Mouse (Mus musculus) frontal cortex, postnatal 14 days (tissue): Measurements from ENCODE around the gene Zdhhc24.
"Not testable (repeated sequence)": the region's sequence is repeated elsewhere in the genome, so short reads cannot be mapped to it uniquely, and the experiment has no call there.

Experiments
- DNase-seq, 2 experiments: peaks; one replicate each; pipeline ENCODE4 v3.0.0; 2022; ENCODE audit warnings: low spot score in 2 of 2

The Zdhhc24 gene

GRCm38 (mm10) chr19:4878405-4879323 lies at the start of gene Zdhhc24:
Zdhhc24 (plus strand) TSS chr19:4878668.
- DNase-seq, result peak; percentile 94

DNA sequence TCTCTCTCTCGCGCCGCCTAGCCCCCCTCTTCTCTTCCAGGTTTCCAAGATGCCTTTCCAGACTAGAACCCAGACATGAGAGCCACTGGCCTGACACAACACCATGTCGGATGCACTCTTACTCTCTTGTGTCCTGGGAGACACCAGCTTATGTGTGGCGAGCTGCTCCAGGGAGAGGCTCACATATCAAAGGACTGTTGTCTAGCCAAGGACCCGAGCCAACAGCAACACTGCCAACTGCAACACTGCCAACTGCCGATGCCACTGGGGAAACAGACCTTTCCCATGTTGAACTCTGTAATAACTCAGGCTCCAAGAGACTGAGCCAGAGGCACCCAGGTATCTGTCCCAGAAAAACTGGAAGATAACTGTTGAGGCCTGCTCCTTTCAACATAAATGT lies 49.3 kb upstream of the Zdhhc24 start:
- DNase-seq, result peak in 1 of 2 experiments; percentile 15

GRCm38 (mm10) chr19:4833977-4834376 lies 44.5 kb upstream of the Zdhhc24 start:
- no peak for DNase-seq

DNA sequence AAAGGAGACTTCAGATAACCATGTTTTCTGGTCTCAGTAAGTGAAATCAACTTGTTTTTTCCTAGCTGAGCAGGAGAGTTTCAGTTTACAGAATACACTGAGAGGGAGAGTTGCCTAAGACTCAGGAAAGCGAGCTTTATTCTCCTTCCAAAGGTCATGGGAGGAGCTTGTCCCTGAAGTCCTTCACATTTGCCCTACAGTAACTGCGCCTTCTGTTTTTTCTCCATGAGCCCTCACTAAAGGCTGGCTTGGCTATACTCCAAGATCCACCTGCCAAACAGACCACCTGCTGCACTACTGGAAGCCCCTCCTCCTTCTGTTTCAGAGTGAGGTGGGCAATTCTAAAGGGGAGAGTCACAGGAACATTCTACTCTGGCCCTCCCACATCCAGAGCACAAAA lies 42.4 kb upstream of the Zdhhc24 start:
- no peak for DNase-seq

- no peak for DNase-seq
Observed at GRCm38 (mm10) chr19:4837049-4837448, 41.4 kb upstream of the Zdhhc24 start.

- no peak for DNase-seq
Observed at GRCm38 (mm10) chr19:4838526-4839140, 39.8 kb upstream of the Zdhhc24 start.

GRCm38 (mm10) chr19:4839149-4839548 lies 39.3 kb upstream of the Zdhhc24 start, which contains the start of the genes Ccs and Ccdc87:
Ccs (minus strand) TSS chr19:4839332.
Ccdc87 (plus strand) TSS chr19:4839366.
- peak; percentile 89 to 91 for DNase-seq

DNA sequence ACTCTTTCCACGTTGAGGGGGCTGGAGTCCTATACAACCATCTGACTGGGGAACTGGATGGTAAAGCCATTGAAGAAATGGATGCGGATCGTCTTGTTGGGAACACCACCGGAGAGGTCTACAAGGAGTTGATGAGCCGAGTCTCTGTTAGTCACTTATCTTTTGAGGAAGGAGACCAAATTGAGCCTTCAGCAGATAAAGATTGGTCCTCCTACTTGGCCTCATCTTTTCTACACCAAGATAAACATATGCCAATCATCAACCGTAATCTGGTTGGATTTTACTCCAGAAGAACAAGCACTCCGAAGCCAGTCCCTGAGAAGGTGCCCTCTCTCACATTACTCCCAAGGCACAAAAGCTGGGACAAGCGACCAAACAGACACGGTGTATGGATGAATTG lies 37.6 kb upstream of the Zdhhc24 start:
- no peak for DNase-seq

- DNase-seq, result no peak
Observed at GRCm38 (mm10) chr19:4842611-4843010, 35.9 kb upstream of the Zdhhc24 start.

GRCm38 (mm10) chr19:4845846-4846245 lies 32.6 kb upstream of the Zdhhc24 start:
- no peak for DNase-seq

- DNase-seq, result no peak
Observed at GRCm38 (mm10) chr19:4847490-4847889, 31.0 kb upstream of the Zdhhc24 start.

DNA sequence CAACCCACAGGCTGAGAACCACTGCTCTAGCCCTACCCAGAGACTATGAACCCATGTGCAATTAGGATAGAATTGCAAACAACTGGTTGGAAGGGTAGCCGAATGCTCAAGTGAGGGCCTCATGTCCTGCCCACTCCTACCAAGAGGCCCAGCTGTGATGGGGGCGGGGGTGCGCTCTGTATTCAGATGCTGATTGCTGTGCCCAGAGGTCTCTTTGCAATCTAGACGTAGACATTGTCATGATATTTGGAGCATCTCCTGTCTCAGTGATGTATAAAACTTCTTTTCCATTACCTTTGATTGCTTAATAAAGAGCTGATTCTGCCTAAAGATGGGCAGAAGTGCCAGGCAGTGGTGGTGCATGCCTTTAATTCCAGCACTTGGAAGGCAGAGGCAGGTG lies 28.7 kb upstream of the Zdhhc24 start:
- no peak for DNase-seq

DNA sequence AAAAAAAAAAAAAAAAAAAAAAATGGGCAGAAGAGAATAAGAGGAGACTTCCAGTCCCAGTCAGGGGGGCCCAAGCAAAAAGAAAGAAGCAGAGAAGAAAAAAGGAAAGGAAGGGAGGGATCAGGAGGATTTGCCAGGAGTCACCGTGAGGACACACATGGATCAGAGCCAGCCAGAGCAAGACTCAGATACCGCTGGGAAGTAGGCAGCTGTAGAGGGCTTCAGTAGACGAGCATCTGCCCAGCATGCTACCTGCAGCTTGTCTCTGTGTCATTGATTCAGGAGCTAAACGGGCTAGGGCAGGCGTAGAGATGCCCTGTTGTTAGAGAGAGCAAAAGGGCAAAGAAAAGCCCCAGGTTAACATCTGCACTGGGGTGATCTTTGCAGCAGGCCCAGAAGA lies 28.2 kb upstream of the Zdhhc24 start:
- DNase-seq, result no peak

DNA sequence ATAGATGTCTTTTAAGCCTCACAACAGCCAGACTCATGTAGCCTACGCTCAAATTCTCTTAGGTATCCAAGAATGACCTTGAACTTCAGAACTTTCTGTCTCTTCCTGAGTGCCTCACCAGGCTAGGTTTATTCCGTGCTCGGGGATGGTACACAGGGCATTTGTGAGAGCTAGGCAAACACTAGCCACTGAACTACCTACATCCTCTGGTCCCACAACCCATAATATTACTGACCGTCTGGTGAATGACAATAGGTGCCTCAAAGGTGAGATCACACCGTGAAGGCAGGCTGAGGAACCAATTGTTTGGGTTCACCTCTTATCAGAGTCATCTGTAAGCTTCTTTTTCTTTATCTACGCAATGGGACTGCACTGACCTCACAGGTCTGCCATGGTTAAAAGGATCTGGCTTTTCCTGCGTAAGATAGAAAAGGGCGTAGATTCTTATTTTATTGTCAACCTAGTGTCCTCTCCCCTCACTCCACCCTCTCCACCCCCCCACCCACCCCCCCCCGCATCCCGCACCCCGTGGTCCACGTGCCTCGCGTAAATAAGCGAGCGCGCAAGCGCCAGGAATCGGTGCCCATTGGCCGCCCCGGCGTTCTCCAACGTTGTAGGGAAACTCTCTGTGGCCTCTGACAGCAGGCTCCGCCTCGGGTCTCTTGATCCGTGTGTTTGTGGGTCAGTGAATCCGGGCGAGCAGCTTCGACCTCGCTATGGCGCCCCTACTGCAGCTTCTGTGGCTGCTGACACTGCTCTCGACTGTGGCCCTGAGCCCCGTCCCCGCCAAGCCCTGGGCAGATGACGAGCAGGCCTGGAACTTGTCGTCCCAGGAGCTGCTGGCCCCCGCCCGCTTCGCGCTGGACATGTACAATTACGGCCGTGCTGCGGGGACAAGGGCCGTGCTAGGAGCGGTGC lies 23.7 kb upstream of the Zdhhc24 start, which contains the start of gene Ctsf:
Gene Ctsf, plus strand, starts transcription at position 579 of the 918 bp plus-strand sequence.
- peak; percentile 78 to 83 for DNase-seq

GRCm38 (mm10) chr19:4855470-4855820 lies 23.0 kb upstream of the Zdhhc24 start:
- no peak for DNase-seq

DNA sequence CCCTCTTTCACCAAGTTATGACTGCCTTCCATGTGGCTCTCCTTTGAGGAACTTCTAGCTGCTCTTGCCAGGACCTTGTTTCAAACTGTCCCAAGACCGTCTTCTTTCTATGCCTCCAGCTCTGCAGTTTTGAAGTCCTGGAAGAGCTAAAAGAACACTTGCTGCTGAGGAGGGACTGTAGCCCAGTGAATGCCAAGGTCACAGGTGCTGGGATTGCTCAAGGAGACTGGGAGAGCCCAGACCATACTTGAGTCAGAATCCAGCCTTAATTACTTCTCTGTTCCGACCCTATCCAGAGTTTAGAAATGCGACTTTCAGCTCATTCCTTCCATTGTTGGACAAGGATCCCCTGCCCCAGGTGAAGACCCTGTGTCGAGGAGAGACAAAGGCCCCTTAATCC lies 22.5 kb upstream of the Zdhhc24 start:
- no peak for DNase-seq

GRCm38 (mm10) chr19:4859081-4859480 lies 19.4 kb upstream of the Zdhhc24 start:
- DNase-seq, result no peak

- no peak for DNase-seq
Observed at GRCm38 (mm10) chr19:4863048-4863447, 15.4 kb upstream of the Zdhhc24 start.

GRCm38 (mm10) chr19:4865147-4865546 lies 13.3 kb upstream of the Zdhhc24 start:
- DNase-seq, result no peak

GRCm38 (mm10) chr19:4874613-4875012 lies 3.9 kb upstream of the Zdhhc24 start:
- DNase-seq, result not testable (repeated sequence)

DNA sequence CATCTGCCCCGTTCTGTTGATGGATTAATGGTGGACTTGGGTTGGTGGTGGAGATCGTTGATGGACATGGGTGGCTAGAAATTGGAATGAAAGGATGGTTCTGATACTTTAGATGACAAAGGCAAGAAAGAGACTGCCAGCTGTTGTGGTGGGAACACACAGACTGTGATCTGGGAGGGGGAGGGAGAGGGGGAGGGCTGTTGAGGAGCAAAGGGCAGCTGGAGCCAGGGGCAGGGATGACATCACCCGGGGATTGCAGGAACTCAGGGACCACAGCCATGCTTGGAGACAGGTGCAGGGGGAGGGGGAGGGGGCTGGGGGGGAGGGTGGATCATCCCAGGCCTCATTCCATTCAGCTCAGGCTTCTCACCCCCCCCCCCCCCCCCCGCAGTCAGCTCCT lies 2.2 kb upstream of the Zdhhc24 start:
- DNase-seq, result no peak

DNA sequence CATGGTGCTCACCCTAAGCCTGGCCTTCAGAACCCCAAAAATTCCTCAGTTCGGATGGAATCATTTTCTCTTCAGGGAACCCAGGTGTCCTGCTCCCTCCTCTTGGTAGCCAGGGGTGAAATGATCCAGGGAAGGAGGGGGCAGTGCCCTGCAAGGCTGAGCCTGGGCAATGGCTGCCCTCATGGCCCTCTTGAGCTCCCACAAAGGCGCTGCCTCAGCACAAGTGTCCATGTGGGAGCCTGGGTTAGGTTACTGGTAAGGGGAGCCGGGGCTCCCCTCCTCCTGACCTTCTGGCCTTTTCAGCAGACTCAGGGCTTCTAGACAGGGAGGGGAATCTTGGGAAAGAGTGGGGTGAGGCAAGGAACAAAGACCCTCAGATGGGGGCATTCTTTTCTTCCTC lies 1.7 kb upstream of the Zdhhc24 start:
- DNase-seq, result no peak
